Mouse (Mus musculus) CH12F3 (cell line): ENCODE results near the gene Lcp2.

Experiments used
- in situ Hi-C: fragments of 300-500 bp; cut with MboI; formaldehyde crosslinking; loops from 2 replicates; pipeline ENCODE4 v1.14.3; 2020; ENCODE audit warnings: low sequenced_read_pairs

Gene Lcp2

GRCm38 (mm10) chr11:34046767-34047541 lies at the start of gene Lcp2:
TSS of gene Lcp2 (plus strand) at chr11:34046920.
- in situ Hi-C loops: no loop called here

GRCm38 (mm10) chr11:33998244-33998643 lies 48.5 kb upstream of the Lcp2 start:
- in situ Hi-C loops: no loop called here

GRCm38 (mm10) chr11:34000416-34000815 lies 46.3 kb upstream of the Lcp2 start:
- in situ Hi-C loops: loop anchor here (10.0 kb wide), 1 partner anchor 74 kb away; no protein-coding TSS in a partner anchor

DNA sequence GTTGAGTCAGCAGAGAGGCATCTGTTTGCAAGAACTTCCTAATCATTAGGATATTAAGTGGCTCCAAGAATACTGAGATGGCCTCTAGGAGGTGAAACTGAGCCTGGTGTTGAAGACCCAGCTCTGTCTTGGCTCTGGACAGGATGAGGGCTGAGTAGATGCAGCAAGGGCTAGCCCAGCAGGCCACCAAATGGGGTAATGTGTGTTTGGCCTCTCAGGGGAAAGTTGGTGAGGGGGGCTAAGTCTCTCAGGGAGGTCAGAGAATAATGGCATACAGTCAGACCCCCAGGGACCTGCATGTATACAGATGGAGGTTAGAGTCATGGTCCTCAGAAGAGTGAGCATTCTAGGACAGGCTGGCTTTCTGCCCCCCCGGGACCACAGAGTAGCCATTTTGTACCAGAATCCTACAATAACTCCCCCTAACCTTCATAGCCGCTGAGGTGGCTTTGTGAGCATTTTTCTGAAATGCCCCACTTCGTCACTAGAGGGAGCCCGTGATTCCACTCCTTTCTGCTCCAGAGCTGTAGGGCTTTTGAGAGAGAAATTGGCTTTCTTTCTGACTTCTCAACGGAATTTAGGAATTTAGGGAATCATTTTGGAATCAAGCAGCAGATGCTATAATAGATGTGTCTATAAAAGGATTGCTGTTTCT lies 44.7 kb upstream of the Lcp2 start:
- in situ Hi-C loops: loop anchor here (10.0 kb wide), 1 partner anchor 73 kb away; no protein-coding TSS in a partner anchor

DNA sequence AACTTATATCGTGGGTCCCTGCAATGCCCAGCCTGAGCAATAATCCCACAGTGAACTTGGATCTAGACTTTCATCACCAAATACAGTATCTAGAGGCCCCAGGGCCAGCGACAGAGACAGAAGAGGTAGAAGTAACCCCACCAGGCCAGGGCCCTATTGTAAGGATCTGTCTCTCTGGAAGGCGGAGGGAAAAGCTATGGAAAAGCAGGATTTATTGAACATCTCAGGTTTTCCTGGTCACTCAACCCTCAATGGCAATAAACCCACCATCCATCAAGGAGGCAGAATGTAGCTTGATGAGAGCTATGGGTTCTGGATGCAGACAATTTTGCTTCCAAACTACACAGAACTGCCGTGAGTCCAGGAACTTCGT lies 44.1 kb upstream of the Lcp2 start:
- in situ Hi-C loops: loop anchor here (10.0 kb wide), 1 partner anchor 72 kb away; no protein-coding TSS in a partner anchor

- in situ Hi-C loops: loop anchor here (10.0 kb wide), 1 partner anchor 67 kb away; no protein-coding TSS in a partner anchor
Observed at GRCm38 (mm10) chr11:34007616-34008015, 39.1 kb upstream of the Lcp2 start.

DNA sequence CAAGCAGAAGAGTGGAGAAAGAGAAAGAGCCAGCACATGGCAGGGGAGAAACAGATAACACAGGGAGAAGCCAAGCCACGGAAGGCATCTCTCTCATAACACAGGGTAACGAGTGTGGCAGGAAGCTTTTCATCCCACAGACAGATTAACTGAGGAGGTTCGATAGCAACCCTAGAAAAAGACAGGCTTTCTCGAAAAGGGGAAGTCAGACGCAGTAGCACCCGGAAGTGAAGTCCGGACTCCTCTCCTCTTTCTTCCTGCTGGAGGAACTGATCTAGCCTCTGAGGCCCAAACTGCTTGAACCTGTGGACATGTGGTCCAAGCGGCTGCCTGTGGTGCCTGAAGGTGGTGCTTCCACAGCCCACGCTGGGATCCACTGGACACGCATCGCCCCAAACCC lies 38.5 kb upstream of the Lcp2 start:
- in situ Hi-C loops: loop anchor here (10.0 kb wide), 1 partner anchor 67 kb away; no protein-coding TSS in a partner anchor

- in situ Hi-C loops: loop anchor here (10.0 kb wide), 1 partner anchor 66 kb away; no protein-coding TSS in a partner anchor
Observed at GRCm38 (mm10) chr11:34008702-34009101, 38.0 kb upstream of the Lcp2 start.

DNA sequence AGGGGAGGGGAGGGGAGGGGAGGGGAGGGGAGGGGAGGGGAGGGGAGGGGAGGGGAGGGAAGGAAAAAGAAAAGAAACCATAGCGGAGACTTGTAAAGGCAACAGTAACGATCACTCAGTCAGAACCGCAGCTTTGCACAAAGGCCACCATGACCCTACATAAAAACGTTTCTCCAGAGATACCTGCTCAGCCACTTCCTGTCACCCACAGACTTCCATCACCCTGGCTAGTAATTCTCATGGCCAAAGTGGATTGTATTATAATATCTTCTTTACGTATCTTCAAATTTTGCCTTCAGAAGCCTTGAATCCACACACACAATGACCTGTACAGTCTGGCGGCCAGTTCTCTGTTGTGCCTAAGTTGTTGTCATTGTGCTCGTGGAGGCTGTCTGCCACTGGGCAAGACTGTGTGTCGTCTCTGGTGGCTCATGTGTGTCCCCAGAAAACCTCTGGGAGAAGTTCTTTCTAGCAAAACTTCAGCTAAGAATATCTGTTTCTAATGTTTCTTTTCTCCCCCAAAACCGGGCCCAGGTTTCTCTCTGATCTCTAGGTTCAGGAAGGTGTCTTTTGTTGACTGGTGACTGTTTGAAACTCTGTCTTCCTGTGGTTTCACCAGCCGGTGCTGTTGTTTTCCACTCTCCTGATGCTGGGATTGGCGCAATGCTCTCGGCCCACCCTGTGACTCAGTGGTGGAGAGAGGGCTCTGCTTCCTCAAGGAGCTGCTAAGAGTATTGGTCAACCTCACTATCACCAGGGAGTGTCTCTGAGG lies 37.2 kb upstream of the Lcp2 start:
- in situ Hi-C loops: loop anchor here (10.0 kb wide), 1 partner anchor 65 kb away; no protein-coding TSS in a partner anchor

GRCm38 (mm10) chr11:34010133-34010858 lies 36.4 kb upstream of the Lcp2 start:
- in situ Hi-C loops: no loop called here

GRCm38 (mm10) chr11:34010859-34011172 lies 35.9 kb upstream of the Lcp2 start:
- in situ Hi-C loops: no loop called here

- in situ Hi-C loops: no loop called here
Observed at GRCm38 (mm10) chr11:34012007-34012652, 34.6 kb upstream of the Lcp2 start.

DNA sequence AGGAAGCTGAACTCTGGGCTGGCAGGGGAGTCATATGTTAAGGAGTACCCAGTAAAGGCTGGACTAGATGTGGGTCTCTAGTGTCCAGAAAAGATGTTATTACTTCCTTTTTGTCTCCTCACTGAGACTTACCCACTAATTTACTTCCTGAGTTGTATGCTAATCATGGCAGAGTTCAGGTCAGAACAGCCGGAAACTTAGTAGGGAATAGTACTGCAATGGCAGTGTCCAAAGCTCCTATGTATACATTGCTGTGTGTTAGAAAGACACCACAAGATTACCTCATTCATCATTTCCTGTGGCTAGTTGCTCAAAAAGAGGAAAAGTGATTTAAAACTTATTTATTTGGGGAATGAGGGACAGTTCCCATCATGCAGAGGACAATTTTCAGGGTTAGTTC lies 21.6 kb upstream of the Lcp2 start:
- in situ Hi-C loops: no loop called here

- in situ Hi-C loops: no loop called here
Observed at GRCm38 (mm10) chr11:34029658-34030057, 17.1 kb upstream of the Lcp2 start.

GRCm38 (mm10) chr11:34031015-34031805 lies 15.5 kb upstream of the Lcp2 start:
- in situ Hi-C loops: no loop called here

GRCm38 (mm10) chr11:34034008-34034505 lies 12.7 kb upstream of the Lcp2 start:
- in situ Hi-C loops: no loop called here

DNA sequence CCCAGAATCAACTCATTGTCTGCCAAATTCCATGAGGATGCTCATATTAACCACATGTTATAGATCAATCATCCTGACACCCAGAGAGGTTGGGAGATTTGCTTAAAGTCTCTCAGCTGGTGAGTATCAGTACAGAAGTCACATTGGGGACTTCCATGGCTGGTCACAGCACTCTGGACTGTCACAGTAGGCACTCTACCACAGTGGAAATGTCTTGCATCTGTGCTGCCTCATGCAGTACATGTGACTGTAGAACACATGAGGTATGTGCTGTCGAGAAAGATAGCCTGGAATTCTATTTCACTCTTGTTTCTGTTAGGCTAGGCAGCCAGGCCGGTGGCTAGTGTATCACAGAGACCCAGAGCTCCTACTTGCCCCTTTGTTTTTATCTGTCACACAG lies 11.9 kb upstream of the Lcp2 start:
- in situ Hi-C loops: no loop called here

DNA sequence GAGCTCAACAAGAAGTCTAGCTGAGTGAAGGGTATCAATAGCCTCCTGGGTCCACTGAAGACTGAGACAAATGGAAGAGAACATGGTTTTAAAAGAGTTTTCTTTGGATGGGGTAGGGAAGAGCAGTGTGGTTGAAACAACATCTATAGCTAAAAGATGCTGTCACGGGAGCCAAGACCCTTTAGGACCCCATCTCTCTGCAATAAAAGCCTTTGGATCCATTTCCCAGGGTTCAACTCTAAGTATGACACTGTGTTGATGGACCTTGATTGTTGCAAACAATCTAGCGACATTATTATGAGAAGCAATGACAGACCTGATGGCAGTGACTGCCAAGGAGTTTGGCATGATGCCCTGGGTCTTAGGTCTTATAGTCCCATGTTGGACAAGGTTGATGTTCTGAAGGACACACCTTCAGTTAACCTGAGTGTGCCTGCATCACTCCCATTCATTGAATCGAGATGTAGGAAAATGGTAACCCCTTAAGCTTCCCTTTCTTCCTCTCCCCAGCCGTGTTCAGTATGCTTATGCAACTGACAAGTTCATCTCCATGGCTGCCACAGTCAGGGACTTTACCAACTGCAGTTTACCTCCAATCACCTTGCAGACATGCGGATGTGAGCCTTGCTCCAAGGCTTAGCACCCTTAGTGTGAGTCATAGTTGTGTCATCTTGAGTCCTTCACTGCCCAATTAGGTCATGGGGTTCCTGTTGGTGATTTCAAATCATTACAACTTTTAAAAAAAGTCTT lies 10.6 kb upstream of the Lcp2 start:
- in situ Hi-C loops: no loop called here

GRCm38 (mm10) chr11:34040061-34040460 lies 6.7 kb upstream of the Lcp2 start:
- in situ Hi-C loops: no loop called here
